Mouse (Mus musculus): Measurements from ENCODE around the gene Cabp7.

Gene Cabp7

DNA sequence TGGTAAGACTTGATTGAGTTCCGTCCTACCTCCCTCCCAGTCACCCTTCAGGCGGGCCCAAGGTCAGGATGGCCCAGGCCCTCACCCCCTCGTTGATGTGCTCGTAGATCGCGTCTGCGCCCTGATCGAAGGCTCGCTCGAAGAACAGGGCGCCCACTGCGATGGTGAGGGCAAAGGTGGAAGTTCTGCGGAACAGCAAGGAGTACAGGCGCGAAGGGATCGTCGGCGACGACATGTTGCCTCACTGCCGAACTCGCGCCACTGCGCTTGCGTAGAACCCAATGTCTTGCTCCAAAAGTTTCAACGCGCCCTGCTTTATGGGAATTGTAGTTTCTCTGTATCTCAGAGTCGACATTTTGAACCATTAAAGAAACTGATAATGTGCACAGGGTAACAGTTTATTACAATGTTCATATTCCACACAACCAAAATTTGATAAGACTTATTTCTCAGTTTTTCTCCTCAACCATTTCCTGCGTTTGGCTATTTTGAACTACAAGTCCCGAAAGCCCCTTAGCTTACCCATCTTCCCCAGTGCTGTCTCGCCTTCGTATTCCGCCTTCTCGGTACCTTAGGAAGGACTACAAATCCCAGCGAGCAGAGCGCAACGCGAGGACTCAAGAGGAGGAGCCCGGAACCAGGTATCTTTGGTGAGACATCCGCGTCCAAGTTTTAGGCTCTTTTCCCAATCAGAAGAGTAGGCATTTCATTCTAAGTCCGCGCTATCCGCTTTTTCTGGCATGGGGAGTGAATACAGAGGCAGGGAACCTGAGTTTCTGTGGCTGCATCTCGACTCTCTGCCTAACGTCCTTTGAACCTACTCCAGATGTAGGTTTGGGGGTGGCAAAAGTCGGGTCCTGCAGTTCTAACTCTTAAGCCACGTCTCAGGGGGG is 42.3 kb downstream of the Cabp7 start, which contains the start of the genes Uqcr10 and Zmat5:
Gene Uqcr10 (minus strand): TSS at position 271 of the 893 bp plus-strand sequence.
Gene Zmat5 (plus strand): TSS at position 607 of the 893 bp plus-strand sequence.
- peak; percentile 81 to 82 for DNase-seq (ENCODE audit: low spot score in 2 of 2)

DNA sequence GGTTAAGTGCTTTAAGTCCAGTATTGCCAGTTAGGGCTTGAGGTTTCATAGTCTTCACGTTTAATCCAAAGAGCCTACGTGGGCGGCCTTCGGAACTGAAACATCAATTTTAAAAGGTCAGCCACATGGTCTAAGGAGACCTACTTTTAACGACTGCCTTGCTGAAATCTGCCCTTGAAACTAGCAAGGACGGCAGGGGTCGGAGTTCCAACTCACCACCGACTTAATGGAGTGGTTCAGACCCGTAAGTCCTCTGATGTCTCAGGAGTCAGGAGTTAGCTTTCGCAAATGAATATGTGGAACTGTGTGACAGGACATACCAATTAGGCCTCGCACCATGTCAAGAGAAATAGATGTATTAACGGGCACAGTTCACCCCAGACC is 42.9 kb downstream of the Cabp7 start:
- no peak for DNase-seq (ENCODE audit: low spot score in 2 of 2)

DNA sequence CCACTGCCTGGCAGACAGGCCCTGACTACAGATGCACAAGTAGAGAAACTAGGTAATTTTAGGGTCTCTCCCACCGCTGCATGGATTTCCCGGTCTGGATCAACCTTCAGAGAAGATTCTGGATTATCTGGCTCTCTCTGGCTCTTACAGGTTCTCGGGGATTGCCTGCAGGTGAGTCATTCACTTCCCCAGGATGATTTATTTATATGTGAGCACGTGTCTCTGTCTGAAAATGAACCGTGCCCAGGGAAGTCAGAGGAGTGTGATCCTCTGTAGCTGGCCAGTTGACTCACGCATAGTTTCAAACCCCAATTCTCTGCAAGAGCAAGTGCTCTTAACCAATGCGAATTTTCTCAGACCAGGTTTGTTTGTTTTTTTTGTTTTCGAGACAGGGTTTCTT is 45.9 kb downstream of the Cabp7 start:
- no peak for DNase-seq (ENCODE audit: low spot score in 2 of 2)

DNA sequence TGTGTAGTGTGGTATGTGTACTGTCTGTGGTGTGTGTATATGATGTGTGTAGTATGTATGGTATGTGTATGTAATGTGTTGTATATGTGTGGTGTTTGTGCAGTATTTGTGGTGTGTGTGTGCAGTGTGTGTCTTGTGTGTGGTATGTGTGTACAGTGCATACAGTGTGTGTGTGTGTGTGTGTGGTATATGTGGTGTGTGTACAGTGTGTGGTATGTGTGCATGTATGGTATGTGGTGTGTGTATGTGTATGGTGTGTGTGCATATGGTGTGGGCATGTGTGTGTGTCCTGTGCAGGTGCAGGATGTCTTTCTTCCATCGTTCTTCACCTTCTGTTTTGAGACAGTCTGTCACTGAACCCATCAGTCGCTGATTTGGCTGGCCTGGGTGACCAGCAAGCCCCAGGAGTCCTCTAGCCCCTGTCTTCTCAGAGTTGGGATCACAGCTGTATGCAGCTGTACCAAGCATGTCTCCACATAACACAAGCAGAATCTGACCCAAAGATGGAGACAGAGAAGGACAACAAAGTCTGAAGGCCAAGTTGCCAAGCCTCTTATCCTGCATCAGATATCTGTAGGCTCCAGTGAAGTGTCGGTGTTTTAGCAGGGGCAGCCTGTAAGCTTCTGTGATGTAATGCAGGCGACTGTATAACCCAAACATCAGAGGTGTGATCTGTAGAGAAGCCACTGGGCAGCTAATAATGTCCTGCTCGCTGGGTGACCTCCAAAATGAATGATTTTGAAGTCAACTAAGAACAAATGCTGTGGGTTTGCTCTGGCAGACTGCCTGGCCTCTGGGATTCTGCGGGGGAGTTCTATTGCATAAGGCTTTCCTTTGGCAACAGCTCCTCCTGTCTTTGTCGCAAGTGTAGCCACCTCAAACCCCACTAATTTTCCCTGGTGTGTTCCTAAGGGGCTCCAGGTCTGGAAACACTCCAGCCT is 49.3 kb downstream of the Cabp7 start:
- peak; percentile 45 to 55 for DNase-seq (ENCODE audit: low spot score in 2 of 2)

DNA sequence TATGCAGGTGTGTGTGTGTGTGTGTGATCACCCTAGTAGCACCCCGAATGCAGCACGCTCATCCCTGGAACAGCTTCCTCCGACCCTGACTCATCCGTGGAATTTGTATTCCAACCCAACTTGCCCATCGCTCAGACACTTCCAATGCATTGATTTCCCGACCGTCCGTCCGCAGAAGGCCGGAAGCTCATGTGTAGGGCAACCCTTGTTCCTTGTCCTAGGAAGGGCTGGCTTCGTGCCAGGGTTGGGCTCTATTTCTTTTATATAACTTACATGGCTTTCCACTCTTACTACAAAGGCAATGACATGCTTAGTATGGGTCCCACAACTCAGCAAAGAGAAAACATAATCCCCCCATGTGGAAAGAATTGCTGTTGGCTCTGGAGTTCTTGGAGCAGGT is 54.4 kb downstream of the Cabp7 start:
- no peak for DNase-seq (ENCODE audit: low spot score in 2 of 2)

DNA sequence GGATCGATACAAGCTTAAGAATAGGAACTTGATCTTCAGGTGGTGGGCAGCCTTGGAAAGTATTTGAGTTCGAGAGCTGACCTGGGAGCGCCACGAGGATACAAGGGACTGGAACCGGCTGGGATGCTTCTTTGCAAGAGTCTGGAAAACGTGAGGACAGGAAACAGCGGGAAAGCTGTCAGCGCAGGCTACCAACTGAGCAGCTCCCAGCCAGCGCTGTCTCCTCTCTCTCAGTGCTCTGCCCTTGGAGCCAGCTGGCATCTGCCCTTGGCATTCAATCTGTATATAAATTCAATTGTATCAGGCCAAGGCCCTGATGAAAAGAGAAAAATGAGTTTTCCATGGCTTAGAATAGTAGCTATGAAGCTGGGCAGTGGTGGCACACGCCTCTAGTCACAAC is 55.4 kb downstream of the Cabp7 start:
- DNase-seq (ENCODE audit: low spot score in 2 of 2), result no peak

DNA sequence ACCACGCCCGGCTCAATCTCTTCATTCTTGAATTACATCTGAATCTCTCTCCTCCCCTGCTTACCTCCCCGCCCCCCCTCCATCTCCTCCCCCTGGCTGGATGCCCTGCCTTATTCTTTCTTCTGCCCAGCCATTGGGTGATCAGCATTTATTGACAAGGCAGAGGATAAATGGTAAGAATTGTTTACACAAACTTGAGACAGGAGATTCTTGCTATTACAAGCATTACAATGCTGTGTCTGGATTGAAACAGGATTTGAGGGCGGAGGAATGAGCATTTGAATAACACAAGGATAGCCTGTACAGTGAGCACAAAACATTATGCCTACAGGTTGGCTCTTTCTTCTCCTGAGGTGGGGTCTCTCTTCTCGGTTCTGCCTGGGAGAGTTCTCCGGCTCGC is 56.2 kb downstream of the Cabp7 start:
- DNase-seq (ENCODE audit: low spot score in 2 of 2), result no peak

DNA sequence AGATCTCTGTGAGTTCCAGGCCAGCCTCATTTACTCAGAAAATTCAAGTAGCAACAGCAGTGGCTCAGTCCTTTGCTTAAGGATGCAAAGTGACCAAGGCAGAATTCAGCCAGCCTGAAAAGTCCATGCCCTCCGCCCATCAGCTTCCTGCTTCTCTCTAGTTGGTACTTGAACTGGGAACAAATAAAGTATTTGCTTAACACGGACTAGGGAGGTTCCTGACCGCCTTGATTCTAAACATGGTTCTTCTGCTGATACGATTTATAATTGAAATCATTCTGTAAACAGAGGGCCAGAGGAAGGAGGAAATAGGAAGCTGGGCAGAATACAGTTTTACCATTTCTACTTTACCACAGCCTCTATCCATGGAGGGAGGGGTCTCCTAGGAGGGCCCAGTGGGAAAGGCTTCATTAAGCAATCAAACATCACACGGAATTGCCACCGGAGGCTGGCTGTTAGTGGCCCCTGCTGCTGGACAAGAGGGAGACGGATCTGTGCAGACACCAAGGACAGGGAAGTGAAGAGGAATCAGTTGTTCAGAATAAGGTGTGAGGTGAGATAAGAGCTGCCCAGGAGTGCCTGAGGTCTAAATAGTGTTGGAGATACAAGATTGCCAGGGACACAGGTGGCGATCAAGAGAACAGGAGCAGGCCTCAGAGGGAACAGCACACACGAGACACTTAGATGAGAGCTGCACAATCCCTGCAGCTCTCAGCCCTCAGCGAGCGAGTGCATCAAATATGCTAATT is 57.8 kb downstream of the Cabp7 start:
- DNase-seq (ENCODE audit: low spot score in 2 of 2), result no peak

DNA sequence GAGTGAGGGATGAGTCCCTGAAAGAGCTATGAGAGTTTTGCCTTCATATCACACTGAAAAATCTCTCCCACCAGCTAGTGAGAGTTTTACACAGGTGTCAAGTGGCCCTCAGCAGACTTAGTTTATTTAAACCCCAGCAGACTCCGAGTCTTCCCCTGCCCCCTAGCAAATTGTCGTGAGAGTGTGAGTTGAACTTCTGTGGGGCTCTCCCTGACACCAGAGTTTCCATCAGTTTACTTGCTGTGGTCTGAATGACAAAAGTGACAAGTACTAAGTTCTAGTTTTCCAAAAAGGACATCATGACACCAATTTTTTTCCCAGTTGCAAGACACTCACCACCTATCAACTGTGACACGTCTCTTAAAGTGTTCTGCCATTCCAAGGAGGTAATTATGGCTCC is 58.7 kb downstream of the Cabp7 start:
- no peak for DNase-seq (ENCODE audit: low spot score in 2 of 2)

DNA sequence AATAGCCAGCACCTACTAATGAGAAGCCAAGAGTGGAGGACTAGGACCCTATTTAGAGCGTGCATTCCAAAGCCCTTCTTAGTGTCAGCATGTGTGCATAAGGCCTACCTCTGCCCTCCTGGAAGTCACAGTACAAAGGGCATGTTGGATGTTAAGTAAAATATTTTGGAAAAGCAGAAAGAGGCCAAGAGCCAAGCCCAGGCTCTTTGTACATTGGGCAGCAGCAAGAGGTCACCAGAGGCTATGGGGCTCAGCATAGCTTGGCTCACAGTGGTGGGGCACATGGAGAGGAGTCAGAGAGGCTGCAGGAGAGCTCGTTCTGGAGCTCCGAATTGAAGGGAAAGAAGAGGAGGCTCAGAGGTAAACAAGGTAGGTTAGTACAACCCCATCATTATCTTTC is 59.6 kb downstream of the Cabp7 start:
- DNase-seq (ENCODE audit: low spot score in 2 of 2), result no peak

Data from frontal cortex, postnatal 14 days (tissue).